Mouse (Mus musculus) limb, embryonic 14.5 days (tissue): ENCODE results near the gene Prss53. TPM values are rescaled to one million over a fixed set of nuclear protein-coding genes. Genes with fewer than 3 reads are reported as not detected.
A peak's percentile ranks its signal among the peaks of the same experiment; 100 is the strongest.
"Not testable (repeated sequence)": the region's sequence is repeated elsewhere in the genome, so short reads cannot be mapped to it uniquely, and the experiment has no call there.

Experiments
- ATAC-seq: fragments of 200-750 bp; cut with Nextera tagmentation; 2 replicates; pipeline ENCODE4 v1.8.0; 2017; ENCODE audit warnings: low read depth, moderate number of reproducible peaks, moderate TSS enrichment; ENCODE audit not compliant: low FRiP score
- DNase-seq: peaks from one replicate; pipeline ENCODE4 v3.0.0-alpha.2; 2015; ENCODE audit warnings: low spot score
- H3K27ac ChIP-seq: fragments of 300-500 bp; sonication (generic); replicated peaks from 2 replicates; pipeline ENCODE4 v1.5.1; 2014; ENCODE audit warnings: low read depth, mild to moderate bottlenecking, low read length, moderate library complexity, mixed read lengths
- H3K27me3 ChIP-seq: fragments of 300-500 bp; sonication (generic); 2 replicates; pipeline ENCODE4 v1.6.1; 2014; ENCODE audit warnings: low read length, mixed read lengths; ENCODE audit not compliant: control insufficient read depth, insufficient read depth
- H3K36me3 ChIP-seq: fragments of 300-500 bp; sonication (generic); 2 replicates; pipeline ENCODE4 v1.6.1; 2014; ENCODE audit warnings: mild to moderate bottlenecking, low read length, moderate library complexity, mixed read lengths; ENCODE audit not compliant: control insufficient read depth, insufficient read depth
- H3K4me1 ChIP-seq: fragments of 300-500 bp; sonication (generic); 2 replicates; pipeline ENCODE4 v1.6.1; 2014; ENCODE audit warnings: antibody characterized with exemption, low read length, mixed read lengths; ENCODE audit not compliant: control insufficient read depth, insufficient read depth
- H3K4me2 ChIP-seq: fragments of 300-500 bp; sonication (generic); replicated peaks from 2 replicates; pipeline ENCODE4 v1.6.1; 2014; ENCODE audit warnings: low read depth, mild to moderate bottlenecking, low read length, moderate library complexity; ENCODE audit not compliant: severe bottlenecking
- H3K4me3 ChIP-seq: fragments of 300-500 bp; sonication (generic); replicated peaks from 2 replicates; pipeline ENCODE4 v1.5.1; 2014; ENCODE audit warnings: low read length
- H3K9ac ChIP-seq: fragments of 300-500 bp; sonication (generic); 2 replicates; pipeline ENCODE4 v1.6.1; 2014; ENCODE audit warnings: mild to moderate bottlenecking, low read depth, low read length, moderate library complexity; ENCODE audit not compliant: severe bottlenecking
- H3K9me3 ChIP-seq: fragments of 300-500 bp; sonication (generic); 2 replicates; pipeline ENCODE4 v1.6.1; 2016; ENCODE audit warnings: low read length; ENCODE audit not compliant: control insufficient read depth
- POLR2A ChIP-seq: fragments of 200-500 bp; IDR thresholded peaks from 2 replicates; pipeline ENCODE4 v1.8.0; 2012; ENCODE audit warnings: inconsistent platforms, mild to moderate bottlenecking, moderate library complexity, borderline replicate concordance; ENCODE audit not compliant: insufficient read depth, insufficient read length; ENCODE audit errors: extremely low read depth
- WGBS: fragments of 180-500 bp; shearing (Covaris S2); extraction: QIAGEN DNeasy Blood & Tissue Kit; methylation state at CpG from one replicate; pipeline ENCODE4 v1.1.7; 2014; 5-methylcytosine and 5-hydroxymethylcytosine counted together
- polyA plus RNA-seq, 2 experiments: library from polyadenylated mRNA; depleted of rRNA in 1 of 2; stranded (reverse) in 1 of 2; unstranded in 1 of 2; fragments of >200 nt; fragmentation: Nextera tagmentation in 1 of 2; extraction: Ambion mirVana in 1 of 2; gene quantifications; 2 replicates each; pipeline versions ENCODE4 v1.2.1 to v1.2.3; 2012 to 2014

Prss53 gene
- polyA plus RNA-seq, 2 experiments, result 1.3 to 6.9 TPM

DNA sequence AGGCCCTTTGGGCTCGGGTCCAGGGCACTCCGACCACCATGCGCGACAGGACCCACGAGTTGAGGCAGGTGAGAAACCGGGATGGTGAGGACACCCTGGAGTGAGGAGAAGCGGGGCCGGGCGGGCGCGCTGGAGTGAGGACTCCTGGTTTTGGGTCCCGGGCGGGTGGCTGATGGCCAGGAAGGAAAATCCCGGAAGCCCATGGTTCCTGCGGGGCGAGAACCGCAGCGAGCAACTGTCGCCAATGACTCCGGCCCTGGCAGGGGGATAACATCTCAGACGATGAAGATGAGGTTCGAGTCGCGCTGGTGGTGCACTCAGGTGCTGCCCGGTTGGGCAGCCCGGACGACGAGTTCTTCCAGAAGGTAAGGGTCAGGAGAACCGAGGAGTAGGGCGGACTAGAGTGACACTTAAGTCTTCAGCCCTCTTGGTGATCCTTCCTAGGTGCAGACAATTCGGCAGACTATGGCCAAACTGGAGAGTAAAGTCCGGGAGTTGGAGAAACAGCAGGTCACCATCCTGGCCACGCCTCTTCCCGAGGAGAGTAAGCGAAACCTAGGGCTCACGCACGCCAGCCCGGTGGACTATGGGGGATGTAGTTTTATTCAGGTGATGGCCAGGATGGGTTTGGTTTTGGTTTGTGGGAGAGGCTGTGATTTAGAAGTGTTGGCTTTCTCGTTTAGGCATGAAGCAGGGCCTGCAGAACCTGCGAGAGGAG, 48.6 kb downstream of the Prss53 start:
- peak overlapping the region; percentile 93 for H3K4me2 ChIP-seq
- H3K4me3 ChIP-seq, result peak overlapping the region; percentile 75
- ATAC-seq (peak; percentile 58), DNase-seq (peak; percentile 80)
- H3K27ac ChIP-seq, result peak overlapping the region; percentile 90
- WGBS, result under 1% methylated on average over 39 of the region's 40 CpGs
- H3K27me3 ChIP-seq, result no peaks in the 10 kb centered on the region
- 0 out of 2 replicates have a peak, but pooled peaks cover 12% of the 10 kb centered on the region for H3K4me1 ChIP-seq
- H3K36me3 ChIP-seq, result peaks cover 31% of the 10 kb centered on the region; the same call in 1 of the 2 replicates
- TF ChIP-seq POLR2A, result no peak
- no peaks in the 10 kb centered on the region for H3K9me3 ChIP-seq
- peak overlapping the region; percentile 69 for H3K9ac ChIP-seq

GRCm38 (mm10) chr7:127841340-127842000, 49.3 kb downstream of the Prss53 start:
- no peak for TF ChIP-seq POLR2A
- no peaks in the 10 kb centered on the region for H3K9me3 ChIP-seq

DNA sequence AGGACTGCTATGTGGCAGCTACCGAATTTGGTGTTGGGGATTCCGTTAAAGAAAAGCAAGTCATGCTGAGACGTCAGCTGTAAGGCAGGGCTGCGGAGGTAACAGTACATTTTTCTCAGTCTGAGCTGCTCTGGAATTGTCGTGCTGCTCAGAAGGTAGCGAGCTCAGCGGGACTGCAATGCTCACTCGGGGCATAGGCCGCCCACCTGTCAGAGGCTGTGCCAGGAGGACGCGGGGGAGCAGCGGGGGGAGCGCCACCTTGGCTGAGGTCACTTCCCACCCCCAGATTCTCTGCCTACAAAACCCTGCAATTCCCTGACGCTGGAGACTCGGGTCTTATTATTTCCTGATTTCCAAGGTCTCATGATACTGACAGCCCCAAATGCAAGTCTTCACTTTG, 49.9 kb downstream of the Prss53 start:
- peak overlapping the region; percentile 69 for H3K9ac ChIP-seq
- H3K36me3 ChIP-seq, result peaks cover 20% of the 10 kb centered on the region; the same call in 1 of the 2 replicates
- DNase-seq (no peak), ATAC-seq (peak; percentile 6)
- H3K4me1 ChIP-seq, result 0 out of 2 replicates have a peak, but pooled peaks cover 12% of the 10 kb centered on the region
- TF ChIP-seq POLR2A, result no peak
- peak overlapping the region; percentile 90 for H3K27ac ChIP-seq
- no peaks in the 10 kb centered on the region for H3K9me3 ChIP-seq
- peak overlapping the region; percentile 75 for H3K4me3 ChIP-seq
- H3K4me2 ChIP-seq, result peak overlapping the region; percentile 93
- H3K27me3 ChIP-seq, result no peaks in the 10 kb centered on the region
- 4% methylated on average over 15 of the region's 15 CpGs for WGBS

More at GRCm38 (mm10) chr7:127841340-127842000, 49.3 kb downstream of the Prss53 start:
- Histone ChIP-seq H3K27me3 (no peaks in the 10 kb centered on the region), H3K4me1 (0 out of 2 replicates have a peak, but pooled peaks cover 12% of the 10 kb centered on the region), H3K4me3 (peak overlapping the region; percentile 75), H3K27ac (peak overlapping the region; percentile 90), H3K36me3 (peaks cover 26% of the 10 kb centered on the region; the same call in 1 of the 2 replicates), H3K9ac (peak overlapping the region; percentile 69), H3K4me2 (peak overlapping the region; percentile 93)
- ATAC-seq, result peak; percentile 92
- WGBS, result 0% methylated on average over 33 of the region's 46 CpGs
- peak; percentile 93 for DNase-seq

DNA sequence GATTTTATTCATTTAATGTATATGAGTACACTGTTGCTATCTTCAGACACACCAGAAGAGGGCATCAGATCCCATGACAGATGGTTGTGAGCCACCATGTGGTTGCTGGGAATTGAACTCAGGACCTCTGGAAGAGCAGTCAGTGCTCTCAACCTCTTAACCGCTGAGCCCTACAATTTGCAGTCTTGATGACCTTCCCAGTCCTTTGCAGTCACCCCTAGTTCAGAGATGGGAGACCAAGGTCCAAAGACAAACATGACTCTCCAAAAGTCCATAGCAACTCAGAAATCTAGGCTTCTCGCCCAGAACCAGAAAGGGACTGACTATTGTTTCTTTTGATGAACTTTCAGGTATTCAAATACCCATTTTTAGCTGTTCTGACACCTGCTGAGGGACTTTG, 50.7 kb downstream of the Prss53 start:
- not testable (repeated sequence) for H3K27me3 ChIP-seq, H3K9me3 ChIP-seq, ATAC-seq, DNase-seq, H3K4me3 ChIP-seq, H3K27ac ChIP-seq, H3K9ac ChIP-seq, H3K4me2 ChIP-seq
- Histone ChIP-seq H3K36me3 (peaks cover 14% of the 10 kb centered on the region; the same call in 1 of the 2 replicates), H3K4me1 (0 out of 2 replicates have a peak, but pooled peaks cover 12% of the 10 kb centered on the region)
- WGBS, result 90% methylated on average over 2 of the region's 2 CpGs

GRCm38 (mm10) chr7:127837878-127838277, 52.9 kb downstream of the Prss53 start:
- 0 out of 2 replicates have a peak, but pooled peaks cover 12% of the 10 kb centered on the region for H3K4me1 ChIP-seq
- not testable (repeated sequence) for H3K4me2 ChIP-seq, H3K36me3 ChIP-seq, H3K27me3 ChIP-seq, H3K27ac ChIP-seq, H3K4me3 ChIP-seq, H3K9ac ChIP-seq, H3K9me3 ChIP-seq, DNase-seq, ATAC-seq
- WGBS, result 76% methylated on average over 4 of the region's 4 CpGs
